Mouse (Mus musculus) intestine, embryonic 14.5 days (tissue): ENCODE measurements at regions not wholly inside any gene's neighbourhood (a gene's known extent, or its start where the extent isn't known, plus 50 kb on each side); places are given as distances from the start of the nearest gene placed in this dataset.

Experiments used
- ATAC-seq: fragments of 200-750 bp; cut with Nextera tagmentation; replicated peaks from 2 replicates; pipeline ENCODE4 v1.8.0; 2017; ENCODE audit warnings: low read depth, moderate number of reproducible peaks, moderate TSS enrichment, moderate library complexity; ENCODE audit not compliant: low FRiP score, low TSS enrichment
- DNase-seq: peaks from one replicate; pipeline ENCODE4 v3.0.0-alpha.2; 2018; ENCODE audit warnings: low spot score
- H3K27ac ChIP-seq: fragments of 300-500 bp; sonication (generic); 2 replicates; pipeline ENCODE4 v1.5.1; 2014; ENCODE audit warnings: low read depth, mild to moderate bottlenecking, control low read depth
- H3K27me3 ChIP-seq: fragments of 300-500 bp; sonication (generic); replicated peaks from 2 replicates; pipeline ENCODE4 v1.6.1; 2014; ENCODE audit warnings: low read length, control low read depth; ENCODE audit not compliant: control insufficient read depth, insufficient read depth
- H3K36me3 ChIP-seq: fragments of 300-500 bp; sonication (generic); 2 replicates; pipeline ENCODE4 v1.6.1; 2014; ENCODE audit warnings: low read length, control low read depth; ENCODE audit not compliant: control insufficient read depth, insufficient read depth
- H3K4me1 ChIP-seq: fragments of 300-500 bp; sonication (generic); replicated peaks from 2 replicates; pipeline ENCODE4 v1.6.1; 2014; ENCODE audit warnings: low read length, control low read depth, mixed read lengths; ENCODE audit not compliant: control insufficient read depth, insufficient read depth
- H3K4me2 ChIP-seq: fragments of 300-500 bp; sonication (generic); 2 replicates; pipeline ENCODE4 v1.6.1; 2014; ENCODE audit warnings: low read length
- H3K4me3 ChIP-seq: fragments of 300-500 bp; sonication (generic); 2 replicates; pipeline ENCODE4 v1.5.1; 2014; ENCODE audit warnings: low read depth, low read length, control low read depth, mixed read lengths
- H3K9ac ChIP-seq: fragments of 300-500 bp; sonication (generic); 2 replicates; pipeline ENCODE4 v1.6.1; 2014; ENCODE audit warnings: mild to moderate bottlenecking, low read length
- H3K9me3 ChIP-seq: fragments of 300-500 bp; sonication (generic); 2 replicates; pipeline ENCODE4 v1.6.1; 2016; ENCODE audit warnings: low read length, control low read depth; ENCODE audit not compliant: control insufficient read depth
- WGBS: fragments of 180-500 bp; shearing (Covaris S2); extraction: QIAGEN DNeasy Blood & Tissue Kit; methylation state at CpG from one replicate; pipeline ENCODE4 v1.1.7; 2014; 5-methylcytosine and 5-hydroxymethylcytosine counted together

DNA sequence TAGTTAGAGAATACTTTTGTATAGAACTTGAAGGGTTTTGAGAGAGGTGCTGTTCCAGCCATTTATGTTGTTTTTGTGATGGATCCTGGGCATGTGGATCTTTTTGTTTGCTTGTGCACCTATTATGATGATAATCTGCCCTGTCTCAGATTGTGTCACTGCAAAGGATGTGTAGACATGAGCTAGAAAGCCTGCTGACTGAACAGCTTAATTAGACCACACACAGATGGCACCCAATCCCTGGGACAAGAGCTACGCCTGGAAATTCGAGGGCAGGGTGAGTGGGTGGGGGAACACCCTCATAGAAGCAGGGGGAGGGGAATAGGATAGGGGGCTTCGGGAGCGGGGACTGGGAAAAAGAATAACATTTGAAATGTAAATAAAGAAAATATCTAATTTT is 378.3 kb downstream of the Ostf1 start:
- ATAC-seq (no peak), DNase-seq (no peak)
- no peaks in the 10 kb centered on the region for H3K36me3 ChIP-seq
- no peaks in the 10 kb centered on the region for H3K9me3 ChIP-seq
- no peaks in the 10 kb centered on the region for H3K27me3 ChIP-seq
- H3K27ac ChIP-seq: no peak overlapping the region
- no peak overlapping the region for H3K9ac ChIP-seq
- no peak overlapping the region for H3K4me2 ChIP-seq
- H3K4me3 ChIP-seq: no peak overlapping the region
- 80% methylated on average over 4 of the region's 4 CpGs for WGBS
- H3K4me1 ChIP-seq: no peaks in the 10 kb centered on the region
